Mouse (Mus musculus) heart, postnatal 36 days (tissue): ENCODE measurements around the gene Farp1. TPM values are rescaled to one million over a fixed set of nuclear protein-coding genes. Genes with fewer than 3 reads are reported as not detected.
"Not testable (repeated sequence)": the region's sequence is repeated elsewhere in the genome, so short reads cannot be mapped to it uniquely, and the experiment has no call there.

Experiments
- DNase-seq, 2 experiments: peaks; one replicate each; pipeline ENCODE4 v3.0.0; 2021 to 2022
- intact Hi-C: fragments of 180-260 bp; cut with DNase I; formaldehyde crosslinking; loops from one replicate; pipeline ENCODE4 v1.15.1; 2025
- total RNA-seq, 2 experiments: library from RNA; stranded (reverse); gene quantifications; 2 replicates each; pipeline ENCODE4 v1.2.3; 2021

Gene Farp1
- total RNA-seq, 2 experiments from 2014 or later, result 10.4 to 10.8 TPM

GRCm38 (mm10) chr14:121128858-121129800 is 94.1 kb downstream of the Farp1 start:
- intact Hi-C loops, result loop anchor here (5.0 kb wide), 1 partner anchor 77 kb away; no protein-coding TSS in a partner anchor
- DNase-seq, result no peak

- intact Hi-C loops, DNase-seq: not testable (repeated sequence)
These were observed 95.4 kb downstream of the Farp1 start for GRCm38 (mm10) chr14:121130351-121130750.

GRCm38 (mm10) chr14:121134414-121134813 is 99.4 kb downstream of the Farp1 start:
- intact Hi-C loops, result no loop called here
- DNase-seq, result no peak

GRCm38 (mm10) chr14:121143831-121144455 is 108.9 kb downstream of the Farp1 start:
- DNase-seq, result no peak
- intact Hi-C loops, result no loop called here

GRCm38 (mm10) chr14:121144496-121144895 is 109.5 kb downstream of the Farp1 start:
- intact Hi-C loops, result no loop called here

GRCm38 (mm10) chr14:121145291-121145690 is 110.3 kb downstream of the Farp1 start:
- DNase-seq, result no peak
- intact Hi-C loops, result no loop called here

More at GRCm38 (mm10) chr14:121144496-121144895, 109.5 kb downstream of the Farp1 start:
- DNase-seq, result no peak

- intact Hi-C loops, result no loop called here
- no peak for DNase-seq
These were observed 110.7 kb downstream of the Farp1 start for GRCm38 (mm10) chr14:121145698-121146097.

GRCm38 (mm10) chr14:121146213-121146612 is 111.2 kb downstream of the Farp1 start:
- no peak for DNase-seq
- intact Hi-C loops, result no loop called here

- intact Hi-C loops, result no loop called here
- DNase-seq, result no peak
These were observed 112.0 kb downstream of the Farp1 start for GRCm38 (mm10) chr14:121147026-121147425.

GRCm38 (mm10) chr14:121148088-121148785 is 113.2 kb downstream of the Farp1 start:
- intact Hi-C loops, result no loop called here

GRCm38 (mm10) chr14:121149984-121150383 is 115.0 kb downstream of the Farp1 start:
- DNase-seq, result no peak

More at GRCm38 (mm10) chr14:121148088-121148785, 113.2 kb downstream of the Farp1 start:
- no peak for DNase-seq

GRCm38 (mm10) chr14:121151837-121152236 is 116.8 kb downstream of the Farp1 start:
- DNase-seq, result no peak
- intact Hi-C loops, result no loop called here

More at GRCm38 (mm10) chr14:121149984-121150383, 115.0 kb downstream of the Farp1 start:
- intact Hi-C loops, result no loop called here

GRCm38 (mm10) chr14:121152771-121153170 is 117.8 kb downstream of the Farp1 start:
- intact Hi-C loops, result no loop called here
- DNase-seq, result no peak

- no peak for DNase-seq
- intact Hi-C loops, result no loop called here
These were observed 118.3 kb downstream of the Farp1 start for GRCm38 (mm10) chr14:121153260-121153659.

GRCm38 (mm10) chr14:121155173-121155572 is 120.2 kb downstream of the Farp1 start:
- DNase-seq, result no peak
- intact Hi-C loops, result no loop called here

GRCm38 (mm10) chr14:121158616-121159015 is 123.6 kb downstream of the Farp1 start:
- intact Hi-C loops, result no loop called here
- DNase-seq, result no peak

GRCm38 (mm10) chr14:121162822-121163221 is 127.8 kb downstream of the Farp1 start:
- intact Hi-C loops, result no loop called here
- DNase-seq, result no peak

- DNase-seq, result no peak
- intact Hi-C loops, result no loop called here
These were observed 129.9 kb downstream of the Farp1 start for GRCm38 (mm10) chr14:121164866-121165265.

GRCm38 (mm10) chr14:121165408-121166037 is 130.5 kb downstream of the Farp1 start:
- DNase-seq, result no peak
- intact Hi-C loops, result no loop called here

- no peak for DNase-seq
- intact Hi-C loops, result no loop called here
These were observed 131.0 kb downstream of the Farp1 start for GRCm38 (mm10) chr14:121166038-121166436.
